Mouse (Mus musculus): ENCODE data around the gene Grm2.
"Not testable (repeated sequence)": the region's sequence is repeated elsewhere in the genome, so short reads cannot be mapped to it uniquely, and the experiment has no call there.

Grm2 gene

GRCm38 (mm10) chr9:106652720-106653119 is 3.2 kb downstream of the Grm2 start:
- no peak for DNase-seq (ENCODE audit: low read depth in 2 of 2, low spot score in 2 of 2)

- no peak for DNase-seq (ENCODE audit: low read depth in 2 of 2, low spot score in 2 of 2)
Observed at GRCm38 (mm10) chr9:106647226-106647625, 8.7 kb downstream of the Grm2 start.

GRCm38 (mm10) chr9:106645684-106646271 is 10.1 kb downstream of the Grm2 start:
- DNase-seq (ENCODE audit: low read depth in 2 of 2, low spot score in 2 of 2) = no peak

DNA sequence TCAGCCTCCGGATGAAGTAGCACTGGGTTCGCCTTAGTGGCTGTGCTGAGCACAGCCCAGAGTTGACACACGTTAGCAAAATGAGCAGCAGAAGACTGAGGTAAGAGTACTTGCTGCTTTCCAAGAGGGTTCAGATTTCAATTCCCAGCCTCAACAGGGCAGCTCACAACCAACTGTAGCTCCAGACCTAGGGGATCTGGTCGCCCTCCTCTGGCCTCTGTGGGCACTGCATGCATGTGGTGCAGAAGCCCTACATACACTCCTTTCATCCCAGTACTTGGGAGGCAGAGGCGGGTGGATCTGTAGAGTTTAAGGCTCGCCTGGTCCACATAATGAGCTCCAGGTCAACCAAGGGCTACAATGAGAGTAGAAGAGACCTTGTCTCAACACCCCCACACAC is 12.1 kb downstream of the Grm2 start:
- DNase-seq (ENCODE audit: low read depth in 2 of 2, low spot score in 2 of 2) = no peak

DNA sequence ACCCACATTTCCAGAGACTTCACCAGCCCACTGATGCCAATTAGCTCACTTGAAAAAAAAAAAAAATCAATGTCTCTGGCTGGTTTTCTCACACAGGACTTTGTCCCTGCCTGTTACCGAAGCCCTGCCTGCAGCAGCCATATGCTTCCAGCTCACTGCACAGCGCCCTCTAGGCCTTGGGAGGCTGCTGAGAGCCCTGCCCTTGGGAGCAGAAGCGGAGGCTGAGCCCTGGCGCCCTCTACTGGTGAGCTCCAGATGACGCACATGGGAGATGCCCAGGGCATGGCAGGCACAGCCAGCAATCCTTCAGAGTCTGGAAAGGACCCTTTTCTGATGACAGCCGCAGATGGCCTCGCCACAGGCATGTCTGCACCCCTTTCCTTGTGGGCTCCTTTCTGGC is 12.8 kb downstream of the Grm2 start:
- DNase-seq (ENCODE audit: low read depth in 2 of 2, low spot score in 2 of 2) = peak; percentile 53 to 66

DNA sequence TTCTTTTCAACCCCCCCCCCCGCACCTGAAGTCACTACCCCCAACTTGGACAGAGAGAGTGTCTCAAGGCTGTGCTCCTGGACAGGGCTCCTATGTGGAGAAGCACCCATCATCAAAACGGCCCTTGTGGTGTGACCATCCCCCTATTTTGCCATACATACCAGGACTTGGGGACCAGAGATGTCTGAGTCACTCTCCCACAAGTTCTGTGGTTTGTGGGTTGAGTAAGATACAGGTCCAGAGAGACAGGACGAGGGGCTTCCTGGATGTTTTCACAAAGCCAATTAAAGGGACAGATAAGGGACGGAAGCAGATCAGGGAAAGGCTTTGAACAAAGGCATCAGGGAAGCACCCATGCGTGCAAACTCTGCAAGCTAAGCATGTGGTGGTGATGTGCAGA is 14.5 kb downstream of the Grm2 start:
- no peak for DNase-seq (ENCODE audit: low read depth in 2 of 2, low spot score in 2 of 2)

DNA sequence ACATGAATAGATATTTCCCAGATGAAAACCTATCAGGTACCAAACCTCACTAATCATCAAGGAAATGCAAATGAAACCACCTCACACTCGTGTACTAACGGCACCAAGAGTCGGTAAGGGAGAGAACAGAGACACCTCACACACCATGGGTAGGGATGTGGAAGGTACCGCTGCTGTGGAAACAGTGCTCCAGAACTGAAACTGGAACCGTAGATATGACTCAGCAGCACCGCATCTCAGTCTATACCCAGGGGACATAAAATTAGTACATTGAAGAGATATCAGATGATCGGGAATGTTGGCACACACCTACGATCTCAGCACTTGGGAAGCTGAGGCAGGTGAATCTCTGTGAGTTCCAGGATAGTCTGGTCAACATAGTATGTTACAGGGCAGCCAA is 17.7 kb downstream of the Grm2 start:
- no peak for DNase-seq (ENCODE audit: low read depth in 2 of 2, low spot score in 2 of 2)

GRCm38 (mm10) chr9:106632185-106632584 is 23.7 kb downstream of the Grm2 start:
- DNase-seq (ENCODE audit: low read depth in 2 of 2, low spot score in 2 of 2) = no peak

GRCm38 (mm10) chr9:106627796-106628195 is 28.1 kb downstream of the Grm2 start:
- not testable (repeated sequence) for DNase-seq (ENCODE audit: low read depth in 2 of 2, low spot score in 2 of 2)

DNA sequence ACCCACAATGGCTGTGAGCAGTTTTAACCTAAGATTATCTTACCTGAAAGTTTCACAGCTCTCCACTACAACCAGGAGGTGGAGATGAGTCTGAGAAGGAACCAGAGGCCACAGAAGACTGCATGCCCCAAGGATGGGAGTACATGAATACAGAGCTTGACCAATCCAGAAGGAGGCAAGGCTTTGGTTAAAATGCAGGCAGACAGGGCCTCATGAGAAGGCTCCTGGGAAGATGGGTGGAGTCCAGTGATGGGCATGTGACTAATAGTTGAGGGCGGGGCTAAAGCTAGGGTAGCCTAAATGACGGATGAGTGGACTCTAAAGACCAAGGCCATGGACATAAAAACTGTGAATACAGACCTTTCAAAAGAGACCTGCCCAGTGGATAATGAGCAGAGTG is 29.6 kb downstream of the Grm2 start, which contains the start of gene Iqcf6:
Gene Iqcf6 (plus strand): TSS at position 301 of the 400 bp plus-strand sequence.
- no peak for DNase-seq (ENCODE audit: low read depth in 2 of 2, low spot score in 2 of 2)

GRCm38 (mm10) chr9:106617496-106617895 is 38.4 kb downstream of the Grm2 start:
- DNase-seq (ENCODE audit: low read depth in 2 of 2, low spot score in 2 of 2) = no peak

DNA sequence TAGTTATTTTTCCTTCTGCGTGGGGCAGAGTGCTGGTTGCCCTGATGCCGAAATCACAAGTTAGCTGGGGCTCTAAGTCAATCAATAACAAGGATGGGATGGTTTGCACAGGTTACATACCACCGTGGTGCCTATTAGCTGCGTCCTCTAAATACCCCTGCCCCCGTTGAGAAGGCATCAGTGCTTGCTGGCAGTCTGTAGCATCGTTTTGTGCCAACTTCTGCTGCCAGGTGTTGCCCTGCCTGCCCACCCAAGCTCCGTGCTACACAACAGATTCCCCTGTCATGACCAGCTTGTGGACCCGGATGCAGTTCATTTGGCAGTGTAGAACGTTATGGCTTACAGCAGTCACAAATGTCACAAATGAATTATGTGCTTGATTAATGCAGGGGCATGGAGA is 39.6 kb downstream of the Grm2 start:
- DNase-seq (ENCODE audit: low read depth in 2 of 2, low spot score in 2 of 2) = no peak

DNA sequence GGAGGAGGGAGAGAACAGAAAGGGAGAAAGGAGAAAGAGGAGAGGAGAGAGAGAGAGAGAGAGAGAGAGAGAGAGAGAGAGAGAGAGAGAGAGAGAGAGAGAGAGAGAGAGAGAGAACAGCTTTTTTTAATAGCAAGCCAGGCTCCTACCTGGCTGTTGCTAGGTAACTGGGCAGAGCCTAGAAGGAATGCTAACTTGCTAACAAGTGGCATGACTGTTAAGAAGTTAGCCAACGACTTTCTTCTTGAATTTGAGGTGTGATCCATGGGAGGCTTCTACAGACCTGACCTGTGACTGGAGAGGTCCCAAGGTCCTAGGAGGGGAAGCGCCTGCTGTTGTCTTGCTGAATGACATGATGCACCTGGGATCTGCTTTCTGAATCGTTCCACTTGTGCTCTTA is 41.3 kb downstream of the Grm2 start:
- no peak for DNase-seq (ENCODE audit: low read depth in 2 of 2, low spot score in 2 of 2)

- DNase-seq (ENCODE audit: low read depth in 2 of 2, low spot score in 2 of 2) = no peak
Observed at GRCm38 (mm10) chr9:106613951-106614350, 41.9 kb downstream of the Grm2 start.

DNA sequence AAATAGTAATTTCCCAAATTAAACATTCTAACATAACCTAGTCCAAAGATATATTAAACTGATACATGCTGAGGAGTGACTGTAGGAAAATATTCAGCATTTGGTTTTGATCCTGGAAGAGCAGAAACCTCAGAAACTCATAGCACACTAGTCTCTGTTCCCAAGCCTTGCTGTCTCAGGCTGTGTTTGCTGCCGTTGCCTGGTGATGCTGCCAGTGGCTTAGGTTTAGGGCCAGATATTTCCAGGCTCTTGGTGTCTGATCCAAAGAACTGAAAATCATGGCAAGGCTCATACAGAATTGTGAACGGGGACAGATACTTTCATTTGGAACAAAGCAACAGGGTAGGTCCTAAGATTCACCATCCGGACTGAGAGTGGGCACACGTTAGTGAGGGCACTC is 45.2 kb downstream of the Grm2 start:
- no peak for DNase-seq (ENCODE audit: low read depth in 2 of 2, low spot score in 2 of 2)

GRCm38 (mm10) chr9:106600546-106600945 is 55.3 kb downstream of the Grm2 start:
- peak; percentile 3 to 8 for DNase-seq (ENCODE audit: low read depth in 2 of 2, low spot score in 2 of 2)

GRCm38 (mm10) chr9:106598466-106598865 is 57.4 kb downstream of the Grm2 start:
- DNase-seq (ENCODE audit: low read depth in 2 of 2, low spot score in 2 of 2) = no peak

DNA sequence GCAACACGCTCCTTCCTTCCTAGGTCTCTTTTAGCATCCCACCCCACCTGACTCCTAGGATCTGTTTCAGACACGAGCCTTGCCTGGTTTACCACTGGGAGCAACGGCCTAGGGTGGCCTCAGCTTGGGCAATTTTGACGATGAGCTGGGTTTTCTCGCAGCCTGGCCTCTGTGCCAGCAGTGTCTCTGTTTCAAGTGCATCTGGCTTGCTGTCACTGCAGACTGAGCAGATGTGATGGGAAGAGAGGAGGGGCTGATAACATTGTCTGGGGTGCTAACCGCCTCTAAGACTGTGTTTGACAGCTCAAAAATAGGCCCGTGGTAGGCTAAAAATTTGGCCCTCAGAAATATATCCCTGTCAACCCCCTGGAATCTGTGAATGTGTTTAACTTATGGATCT is 60.0 kb downstream of the Grm2 start:
- DNase-seq (ENCODE audit: low read depth in 2 of 2, low spot score in 2 of 2) = no peak

GRCm38 (mm10) chr9:106595402-106595801 is 60.5 kb downstream of the Grm2 start:
- DNase-seq (ENCODE audit: low read depth in 2 of 2, low spot score in 2 of 2) = not testable (repeated sequence)

Data from CD8-positive naive resting alpha-beta T cell, adult 2 months (primary cell).